In genomic region chr17:35700371-35700961, GRCm38 (mm10) we compare ENCODE assay signal across 8 mouse cellular contexts. TPM values are rescaled to one million over a fixed set of nuclear protein-coding genes. Genes with fewer than 3 reads are reported as not detected.
A peak's percentile ranks its signal among the peaks of the same experiment; 100 is the strongest.
DNase-seq lines count a peak whose midpoint lies in the region; ATAC-seq and TF ChIP-seq lines count a peak whose summit lies in the region.

No protein-coding gene starts in this region.

- H3K4me1 ChIP-seq in MEL (ENCODE audit: control insufficient read depth in 1 of 2, insufficient read depth in 2 of 2, low read length in 2 of 2) = peaks cover 0 to 9% of the 10 kb centered on the region in 2 experiments; a peak in 2 of 4 replicates
- peaks cover 55% of the 10 kb centered on the region for H3K4me1 ChIP-seq in hindbrain, embryonic 14.5 days (replicated peaks; ENCODE audit: control insufficient read depth, insufficient read depth, low read length)

- peak; percentile 62 for ATAC-seq in hindbrain, embryonic 14.5 days (ENCODE audit: low FRiP score)

- H3K79me2 ChIP-seq in MEL (ENCODE audit: control insufficient read depth, insufficient read depth, low read length, poor library complexity) = no peaks in the 10 kb centered on the region

- under 1% methylated on average over 57 of the region's 66 CpGs for WGBS in hindbrain, embryonic 14.5 days

- H3K4me3 ChIP-seq in MEL (ENCODE audit: control insufficient read depth in 1 of 2, insufficient read depth in 1 of 2, low read depth in 2 of 2, low read length in 2 of 2) = peak overlapping the region; percentile 61 to 73
- H3K4me3 ChIP-seq in hindbrain, embryonic 14.5 days (replicated peaks; ENCODE audit: low read length) = peak overlapping the region; percentile 58

- no peaks in the 10 kb centered on the region for H3K9me3 ChIP-seq in MEL (replicated peaks; ENCODE audit: insufficient read depth, low read length)
- no peaks in the 10 kb centered on the region for H3K9me3 ChIP-seq in hindbrain, embryonic 14.5 days (ENCODE audit: control insufficient read depth, low read length)

- no peak for TF ChIP-seq EP300 in MEL (IDR thresholded peaks at IDR 0.05; ENCODE audit: low read depth in 1 of 2, low read length in 2 of 2)

- no peaks in the 10 kb centered on the region; a peak in 1 of 4 replicates for H3K27me3 ChIP-seq in MEL (ENCODE audit: control insufficient read depth in 1 of 2, insufficient read depth in 2 of 2, low read length in 2 of 2)
- no peaks in the 10 kb centered on the region for H3K27me3 ChIP-seq in hindbrain, embryonic 14.5 days (ENCODE audit: control insufficient read depth, insufficient read depth, low read length)

- H3K9ac ChIP-seq in MEL (ENCODE audit: control insufficient read depth, low read depth, low read length, poor library complexity, severe bottlenecking) = peak overlapping the region; percentile 73
- H3K9ac ChIP-seq in hindbrain, embryonic 14.5 days = peak overlapping the region; percentile 79

- TF ChIP-seq POLR2A in MEL (IDR thresholded peaks at IDR 0.05; ENCODE audit: control insufficient read depth in 1 of 2, insufficient read depth in 1 of 2, low read depth in 1 of 2, low read length in 2 of 2, poor library complexity in 1 of 2) = 0 out of 4 replicates have a peak, but pooled peaks of 1 of the 2 experiments have one; percentile 24

- DNase-seq in MEL (ENCODE audit: low read depth, low spot score) = peak; percentile 52
- DNase-seq in cerebellum, adult 8-10 months = peak; percentile 83
- DNase-seq in frontal cortex, postnatal 36 days (ENCODE audit: low spot score in 2 of 2) = peak; percentile 77 to 81
- DNase-seq in hindbrain, embryonic 14.5 days (ENCODE audit: low spot score) = peak; percentile 69
- DNase-seq in layer of hippocampus, postnatal 36 days = peak; percentile 83 to 86
- DNase-seq in lung, postnatal 10 days = peak; percentile 87
- DNase-seq in right cerebral cortex, adult 18-20 months = peak; percentile 88
- peak; percentile 80 for DNase-seq in urinary bladder, postnatal 25 days (ENCODE audit: low spot score)

- no peak overlapping the region for H3K27ac ChIP-seq in MEL (ENCODE audit: control insufficient read depth, low read depth, low read length)
- peak overlapping the region; percentile 97 for H3K27ac ChIP-seq in hindbrain, embryonic 14.5 days

- H3K36me3 ChIP-seq in MEL (ENCODE audit: control insufficient read depth in 1 of 2, insufficient read depth in 2 of 2, low read length in 2 of 2) = peaks cover 0 to 5% of the 10 kb centered on the region in 2 experiments; a peak in 2 of 4 replicates
- H3K36me3 ChIP-seq in hindbrain, embryonic 14.5 days (replicated peaks; ENCODE audit: control insufficient read depth, insufficient read depth) = no peaks in the 10 kb centered on the region

- peak overlapping the region; percentile 73 for H3K4me2 ChIP-seq in hindbrain, embryonic 14.5 days (replicated peaks)

- TF ChIP-seq CTCF in MEL (IDR thresholded peaks at IDR 0.05 in 2 of 3, conservative IDR thresholded peaks at IDR 0.05 in 1 of 3; ENCODE audit: control insufficient read depth in 1 of 3, insufficient read depth in 1 of 3, low read depth in 2 of 3, low read length in 3 of 3, poor library complexity in 1 of 3, severe bottlenecking in 1 of 3) = no peak

- TF ChIP-seq RAD21 in MEL (IDR thresholded peaks at IDR 0.05; ENCODE audit: low read depth, low read length) = no peak

TF ChIP-seq in MEL, 35 proteins besides CTCF, POLR2A, EP300 and RAD21:
- TF ChIP-seq NELFE (IDR thresholded peaks at IDR 0.05; ENCODE audit: low read depth, low read length) (peak; percentile 30; the same call in 1 of the 2 replicates), CHD1 (IDR thresholded peaks at IDR 0.05; ENCODE audit: low read depth, low read length) (no peak), ETS1 (IDR thresholded peaks at IDR 0.05; ENCODE audit: low read depth, low read length) (no peak), ZNF384 (IDR thresholded peaks at IDR 0.05; ENCODE audit: low read depth, low read length) (no peak), NRF1 (IDR thresholded peaks at IDR 0.05; ENCODE audit: insufficient read depth, low read depth, low read length, poor library complexity, severe bottlenecking) (peak; percentile 59; the same call in 1 of the 2 replicates), MEF2A (IDR thresholded peaks at IDR 0.05; ENCODE audit: extremely low read depth, insufficient replicate concordance, low read depth, low read length, poor library complexity, severe bottlenecking) (no peak), GATA1 (IDR thresholded peaks at IDR 0.05; ENCODE audit: low read depth, low read length) (no peak), UBTF (IDR thresholded peaks at IDR 0.05; ENCODE audit: borderline replicate concordance, insufficient read depth, low read depth, low read length) (0 out of 2 replicates have a peak, but pooled peaks have one; percentile 44), HCFC1 (IDR thresholded peaks at IDR 0.05; ENCODE audit: low read depth, low read length) (0 out of 2 replicates have a peak, but pooled peaks have one; percentile 28)

RNA-seq across cellular contexts. Expression of gene Ddr1, which starts 4.0 kb away (rescaled TPM):
- 2.6 TPM in 2 replicates for total RNA-seq in MEL (2012; rRNA removed)
- polyA plus RNA-seq in MEL (2012; ENCODE audit: insufficient read depth in 1 of 2, insufficient read length in 2 of 2, low read depth in 1 of 2, low replicate concordance in 2 of 2, missing spikeins in 1 of 2) = 1 to 10 TPM in 1 of 2 experiments, not detected in 1; 7.9 TPM
- 62.7 and 72.5 TPM in 2 replicates for polyA plus RNA-seq in hindbrain, embryonic 14.5 days (2014; fragmentation: Nextera tagmentation; extraction: Ambion mirVana)
- total RNA-seq in layer of hippocampus, postnatal 36 days (2021) = 10 to 100 TPM; 62.7 to 63.9 TPM

RNA-seq across cellular contexts. Expression of gene Gtf2h4, which starts 26.9 kb away (rescaled TPM):
- total RNA-seq in MEL (2012; rRNA removed) = 68.1 and 76.3 TPM in 2 replicates
- 10 to 100 TPM in 1 of 2 experiments, not detected in 1; 97.6 TPM for polyA plus RNA-seq in MEL (2012; ENCODE audit: insufficient read depth in 1 of 2, insufficient read length in 2 of 2, low read depth in 1 of 2, low replicate concordance in 2 of 2, missing spikeins in 1 of 2)
- polyA plus RNA-seq in hindbrain, embryonic 14.5 days (2014; fragmentation: Nextera tagmentation; extraction: Ambion mirVana) = 21.3 and 22.8 TPM in 2 replicates
- total RNA-seq in layer of hippocampus, postnatal 36 days (2021) = 10 to 100 TPM; 31.1 to 32.1 TPM

RNA-seq across cellular contexts. Expression of gene Vars2, which starts 33.1 kb away (rescaled TPM):
- 21.8 and 24.0 TPM in 2 replicates for total RNA-seq in MEL (2012; rRNA removed)
- 10 to 100 TPM in 1 of 2 experiments, not detected in 1; 34.0 TPM for polyA plus RNA-seq in MEL (2012; ENCODE audit: insufficient read depth in 1 of 2, insufficient read length in 2 of 2, low read depth in 1 of 2, low replicate concordance in 2 of 2, missing spikeins in 1 of 2)
- 14.8 and 14.9 TPM in 2 replicates for polyA plus RNA-seq in hindbrain, embryonic 14.5 days (2014; fragmentation: Nextera tagmentation; extraction: Ambion mirVana)
- total RNA-seq in layer of hippocampus, postnatal 36 days (2021) = 10 to 100 TPM; 41.8 to 43.4 TPM

RNA-seq across cellular contexts. Expression of gene Mucl3, which starts 57.0 kb away (rescaled TPM):
- total RNA-seq in MEL (2012; rRNA removed) = 0.04 and 0.13 TPM in 2 replicates
- under 1 TPM in 1 of 2 experiments, not detected in 1; 0.11 TPM for polyA plus RNA-seq in MEL (2012; ENCODE audit: insufficient read depth in 1 of 2, insufficient read length in 2 of 2, low read depth in 1 of 2, low replicate concordance in 2 of 2, missing spikeins in 1 of 2)
- polyA plus RNA-seq in hindbrain, embryonic 14.5 days (2014; fragmentation: Nextera tagmentation; extraction: Ambion mirVana) = 0.09 TPM in 1 of 2 replicates, not detected in the other
- total RNA-seq in layer of hippocampus, postnatal 36 days (2021) = not detected

Comparison
In these comparisons a context has a peak if more than half of its experiments do, and no peak if none do; other contexts are left out.
1. RNA of gene Ddr1, which starts 4.0 kb away (total RNA-seq): 62.7 to 63.9 TPM in layer of hippocampus, postnatal 36 days; 2.6 TPM in MEL; every median in the first group is over 10 times any median in the second.
2. Peak in every context shown above with its lines, with median percentiles within 50 percentile points of each other: DNase-seq.